Mouse (Mus musculus): ENCODE results near the gene Mcu.

Gene Mcu

GRCm38 (mm10) chr10:59501761-59502160 is 114.7 kb downstream of the Mcu start:
- DNase-seq (ENCODE audit: extremely low spot score, low read depth, low spot score), result no peak

- DNase-seq (ENCODE audit: extremely low spot score, low read depth, low spot score), result no peak
Observed at GRCm38 (mm10) chr10:59500225-59500624, 116.3 kb downstream of the Mcu start.

- DNase-seq (ENCODE audit: extremely low spot score, low read depth, low spot score), result no peak
Observed at GRCm38 (mm10) chr10:59497019-59497418, 119.5 kb downstream of the Mcu start.

- DNase-seq (ENCODE audit: extremely low spot score, low read depth, low spot score), result no peak
Observed at GRCm38 (mm10) chr10:59494917-59495316, 121.6 kb downstream of the Mcu start.

- no peak for DNase-seq (ENCODE audit: extremely low spot score, low read depth, low spot score)
Observed at GRCm38 (mm10) chr10:59494044-59494443, 122.4 kb downstream of the Mcu start.

- DNase-seq (ENCODE audit: extremely low spot score, low read depth, low spot score), result no peak
Observed at GRCm38 (mm10) chr10:59490920-59491319, 125.6 kb downstream of the Mcu start.

GRCm38 (mm10) chr10:59489411-59489810 is 127.1 kb downstream of the Mcu start:
- no peak for DNase-seq (ENCODE audit: extremely low spot score, low read depth, low spot score)

GRCm38 (mm10) chr10:59487351-59487750 is 129.1 kb downstream of the Mcu start:
- no peak for DNase-seq (ENCODE audit: extremely low spot score, low read depth, low spot score)

- DNase-seq (ENCODE audit: extremely low spot score, low read depth, low spot score), result no peak
Observed at GRCm38 (mm10) chr10:59484318-59484717, 132.2 kb downstream of the Mcu start.

- no peak for DNase-seq (ENCODE audit: extremely low spot score, low read depth, low spot score)
Observed at GRCm38 (mm10) chr10:59481381-59481780, 135.1 kb downstream of the Mcu start.

- DNase-seq (ENCODE audit: extremely low spot score, low read depth, low spot score), result no peak
Observed at GRCm38 (mm10) chr10:59470451-59470850, 146.0 kb downstream of the Mcu start.

- no peak for DNase-seq (ENCODE audit: extremely low spot score, low read depth, low spot score)
Observed at GRCm38 (mm10) chr10:59467297-59467696, 149.2 kb downstream of the Mcu start.

- no peak for DNase-seq (ENCODE audit: extremely low spot score, low read depth, low spot score)
Observed at GRCm38 (mm10) chr10:59466626-59467025, 149.9 kb downstream of the Mcu start.

GRCm38 (mm10) chr10:59465546-59465945 is 150.9 kb downstream of the Mcu start:
- no peak for DNase-seq (ENCODE audit: extremely low spot score, low read depth, low spot score)

- no peak for DNase-seq (ENCODE audit: extremely low spot score, low read depth, low spot score)
Observed at GRCm38 (mm10) chr10:59462307-59462706, 154.2 kb downstream of the Mcu start.

- no peak for DNase-seq (ENCODE audit: extremely low spot score, low read depth, low spot score)
Observed at GRCm38 (mm10) chr10:59459767-59460166, 156.7 kb downstream of the Mcu start.

GRCm38 (mm10) chr10:59454631-59455030 is 161.9 kb downstream of the Mcu start:
- DNase-seq (ENCODE audit: extremely low spot score, low read depth, low spot score), result no peak

GRCm38 (mm10) chr10:59451839-59452238 is 164.7 kb downstream of the Mcu start:
- no peak for DNase-seq (ENCODE audit: extremely low spot score, low read depth, low spot score)

GRCm38 (mm10) chr10:59447546-59447945 is 168.9 kb downstream of the Mcu start:
- DNase-seq (ENCODE audit: extremely low spot score, low read depth, low spot score), result no peak

GRCm38 (mm10) chr10:59446911-59447437 is 169.5 kb downstream of the Mcu start:
- DNase-seq (ENCODE audit: extremely low spot score, low read depth, low spot score), result no peak

GRCm38 (mm10) chr10:59444635-59445034 is 171.9 kb downstream of the Mcu start:
- DNase-seq (ENCODE audit: extremely low spot score, low read depth, low spot score), result no peak

GRCm38 (mm10) chr10:59444106-59444505 is 172.4 kb downstream of the Mcu start:
- DNase-seq (ENCODE audit: extremely low spot score, low read depth, low spot score), result no peak

GRCm38 (mm10) chr10:59443212-59443611 is 173.3 kb downstream of the Mcu start:
- DNase-seq (ENCODE audit: extremely low spot score, low read depth, low spot score), result no peak
